Mouse (Mus musculus) ovary, adult 2 months (tissue): ENCODE data around the gene Cmas. TPM values are rescaled to one million over a fixed set of nuclear protein-coding genes. Genes with fewer than 3 reads are reported as not detected.

Source experiments
- polyA plus RNA-seq: library from polyadenylated mRNA; depleted of rRNA; stranded (reverse); fragments of >200 nt; gene quantifications from 2 replicates; pipeline ENCODE4 v1.2.3, GENCODE M21; 2012; rRNA removed

Gene Cmas
- 26.6 and 34.8 TPM in 2 replicates for polyA plus RNA-seq

DNA sequence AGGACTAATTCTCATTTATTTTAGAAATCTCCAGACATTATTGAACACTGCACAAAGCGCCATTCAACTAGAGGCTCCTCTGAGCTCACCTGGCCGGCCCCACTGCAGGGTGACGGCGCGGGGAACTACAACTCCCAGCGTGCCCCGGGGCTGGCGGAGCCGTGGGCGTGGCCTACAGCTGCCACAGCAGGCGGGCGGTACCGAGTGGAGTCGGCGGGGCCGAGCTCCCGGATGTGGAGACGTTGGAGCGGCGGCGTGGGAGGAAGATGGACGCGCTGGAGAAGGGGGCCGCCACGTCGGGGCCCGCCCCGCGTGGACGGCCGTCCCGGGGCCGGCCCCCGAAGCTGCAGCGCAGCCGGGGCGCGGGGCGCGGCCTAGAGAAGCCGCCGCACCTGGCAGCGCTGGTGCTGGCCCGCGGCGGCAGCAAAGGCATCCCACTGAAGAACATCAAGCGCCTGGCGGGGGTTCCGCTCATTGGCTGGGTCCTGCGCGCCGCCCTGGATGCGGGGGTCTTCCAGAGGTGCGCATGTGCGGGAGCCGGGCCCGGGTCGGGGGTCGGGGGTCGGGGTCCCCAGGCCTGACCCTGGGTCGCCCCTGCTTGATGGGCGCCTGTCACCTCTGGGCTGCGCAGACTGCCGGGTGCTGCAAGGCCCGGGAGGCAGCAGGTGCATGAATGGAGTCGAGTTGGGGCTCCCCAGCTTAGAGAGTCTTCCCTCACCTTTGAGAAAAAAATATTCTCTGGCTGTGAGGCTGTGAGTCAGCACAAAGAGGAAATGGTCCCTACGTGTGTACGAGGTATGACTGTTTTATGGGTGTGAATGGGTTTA lies at the start of gene Cmas:
Gene Cmas (plus strand): TSS at position 180 of the 827 bp plus-strand sequence.

DNA sequence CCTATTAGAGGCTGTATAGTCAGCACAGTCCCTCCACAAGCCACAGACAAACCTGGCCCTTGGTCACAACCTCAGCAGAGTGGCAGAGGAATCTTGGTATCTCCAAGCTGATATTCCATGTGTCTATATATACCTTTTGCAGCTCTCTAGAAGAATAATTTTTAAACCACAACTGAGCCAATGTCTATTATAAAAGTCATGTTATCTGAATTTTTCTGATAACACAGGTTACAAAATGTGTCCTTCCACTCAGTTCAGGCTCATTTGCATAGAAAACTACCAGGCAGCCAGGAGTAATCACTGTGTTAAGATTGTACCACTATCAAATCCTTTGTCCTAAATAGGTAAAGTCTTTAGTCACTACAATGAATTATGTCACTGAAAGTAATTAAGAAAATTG lies 47.9 kb downstream of the Cmas start, which contains the start of gene Sult6b2:
Gene Sult6b2 (minus strand): TSS at position 101 of the 400 bp plus-strand sequence.

Other genes starting within 250 kb of the Cmas start
- gene Ldhb, start 248.7 kb upstream of the Cmas start, polyA plus RNA-seq: 363 and 401 TPM in 2 replicates
- gene Kcnj8, start 185.1 kb upstream of the Cmas start, polyA plus RNA-seq: 22.7 and 24.4 TPM in 2 replicates
- 5.2 and 6.8 TPM in 2 replicates for gene Abcc9, start 54.4 kb upstream of the Cmas start, polyA plus RNA-seq
- not detected in 2 replicates for gene Sult6b2, start 47.8 kb downstream of the Cmas start, polyA plus RNA-seq
- 0.32 TPM in 2 replicates for gene St8sia1, start 207.8 kb downstream of the Cmas start, polyA plus RNA-seq